Mouse (Mus musculus) forebrain, embryonic 14.5 days (tissue): ENCODE measurements around the gene Inca1. TPM values are rescaled to one million over a fixed set of nuclear protein-coding genes. Genes with fewer than 3 reads are reported as not detected.
A peak's percentile ranks its signal among the peaks of the same experiment; 100 is the strongest.

Experiments used
- ATAC-seq: fragments of 200-750 bp; cut with Nextera tagmentation; 2 replicates; pipeline ENCODE4 v1.8.0; 2017; ENCODE audit warnings: mild to moderate bottlenecking, moderate library complexity
- DNase-seq: peaks from one replicate; pipeline ENCODE4 v3.0.0-alpha.2; 2015; ENCODE audit warnings: low spot score
- H3K27ac ChIP-seq: fragments of 300-500 bp; sonication (generic); 2 replicates; pipeline ENCODE4 v1.5.1; 2014; ENCODE audit warnings: low read depth, mild to moderate bottlenecking, control low read depth, low read length, moderate library complexity
- H3K27me3 ChIP-seq: fragments of 300-500 bp; sonication (generic); replicated peaks from 2 replicates; pipeline ENCODE4 v1.6.1; 2014; ENCODE audit warnings: low read length, control low read depth, mixed read lengths; ENCODE audit not compliant: control insufficient read depth, insufficient read depth
- H3K36me3 ChIP-seq: fragments of 300-500 bp; sonication (generic); 2 replicates; pipeline ENCODE4 v1.6.1; 2014; ENCODE audit warnings: low read length, control low read depth; ENCODE audit not compliant: control insufficient read depth, insufficient read depth
- H3K4me1 ChIP-seq: fragments of 300-500 bp; sonication (generic); 2 replicates; pipeline ENCODE4 v1.6.1; 2014; ENCODE audit warnings: antibody characterized with exemption, low read length, control low read depth; ENCODE audit not compliant: control insufficient read depth, insufficient read depth
- H3K4me2 ChIP-seq: fragments of 300-500 bp; sonication (generic); 2 replicates; pipeline ENCODE4 v1.6.1; 2014; ENCODE audit warnings: mild to moderate bottlenecking, control low read depth, low read length
- H3K4me3 ChIP-seq: fragments of 300-500 bp; sonication (generic); 2 replicates; pipeline ENCODE4 v1.5.1; 2014; ENCODE audit warnings: low read depth, low read length, control low read depth
- H3K9ac ChIP-seq: fragments of 300-500 bp; sonication (generic); 2 replicates; pipeline ENCODE4 v1.6.1; 2014; ENCODE audit warnings: mild to moderate bottlenecking, low read length, control low read depth, moderate library complexity
- H3K9me3 ChIP-seq: fragments of 300-500 bp; sonication (generic); replicated peaks from 2 replicates; pipeline ENCODE4 v1.6.1; 2016; ENCODE audit warnings: low read length, control low read depth, mixed read lengths; ENCODE audit not compliant: control insufficient read depth
- WGBS: fragments of 180-500 bp; shearing (Covaris S2); extraction: QIAGEN DNeasy Blood & Tissue Kit; methylation state at CpG from one replicate; pipeline ENCODE4 v1.1.7; 2014; 5-methylcytosine and 5-hydroxymethylcytosine counted together
- polyA plus RNA-seq: library from polyadenylated mRNA; unstranded; fragments of >200 nt; fragmentation: Nextera tagmentation; extraction: Ambion mirVana; gene quantifications from 2 replicates; pipeline ENCODE4 v1.2.1, GENCODE M21; 2014

The Inca1 gene
- polyA plus RNA-seq, 1 experiment from 2014 or later: 0.75 TPM

GRCm38 (mm10) chr11:70713222-70713621 is 13.3 kb upstream of the Inca1 start:
- Histone ChIP-seq H3K36me3 (peaks cover 69% of the 10 kb centered on the region), H3K27me3 (no peaks in the 10 kb centered on the region), H3K4me2 (no peak overlapping the region), H3K27ac (no peak overlapping the region), H3K9ac (no peak overlapping the region), H3K4me3 (no peak overlapping the region), H3K9me3 (no peaks in the 10 kb centered on the region), H3K4me1 (no peaks in the 10 kb centered on the region)
- ATAC-seq (no peak), DNase-seq (no peak)
- 89% methylated on average over 6 of the region's 6 CpGs for WGBS

GRCm38 (mm10) chr11:70711026-70711425 is 11.1 kb upstream of the Inca1 start:
- no peaks in the 10 kb centered on the region for H3K27me3 ChIP-seq
- H3K4me2 ChIP-seq: no peak overlapping the region
- peaks cover 70% of the 10 kb centered on the region for H3K36me3 ChIP-seq
- DNase-seq (no peak), ATAC-seq (no peak)
- no peaks in the 10 kb centered on the region for H3K4me1 ChIP-seq
- 94% methylated on average over 10 of the region's 10 CpGs for WGBS
- H3K9ac ChIP-seq: no peak overlapping the region
- H3K27ac ChIP-seq: no peak overlapping the region
- H3K4me3 ChIP-seq: no peak overlapping the region
- no peaks in the 10 kb centered on the region for H3K9me3 ChIP-seq

GRCm38 (mm10) chr11:70706127-70706526 is 6.2 kb upstream of the Inca1 start:
- Histone ChIP-seq H3K9me3 (no peaks in the 10 kb centered on the region), H3K4me3 (no peak overlapping the region), H3K4me1 (peaks cover 9% of the 10 kb centered on the region), H3K4me2 (no peak overlapping the region), H3K36me3 (peaks cover 72% of the 10 kb centered on the region), H3K9ac (no peak overlapping the region), H3K27ac (no peak overlapping the region), H3K27me3 (no peaks in the 10 kb centered on the region)
- no peak for ATAC-seq
- no peak for DNase-seq
- whole genome bisulfite sequencing: 88% methylated on average over 3 of the region's 3 CpGs

GRCm38 (mm10) chr11:70702781-70703180 is 2.8 kb upstream of the Inca1 start:
- DNase-seq: no peak
- WGBS: 77% methylated on average over 6 of the region's 6 CpGs
- ATAC-seq: no peak
- Histone ChIP-seq H3K36me3 (peaks cover 43% of the 10 kb centered on the region), H3K4me3 (no peak overlapping the region), H3K4me2 (no peak overlapping the region), H3K27me3 (no peaks in the 10 kb centered on the region), H3K4me1 (peaks cover 12% of the 10 kb centered on the region), H3K27ac (no peak overlapping the region), H3K9ac (no peak overlapping the region), H3K9me3 (no peaks in the 10 kb centered on the region)

GRCm38 (mm10) chr11:70701984-70702733 is 2.2 kb upstream of the Inca1 start:
- H3K36me3 ChIP-seq: peaks cover 38% of the 10 kb centered on the region
- H3K4me1 ChIP-seq: peaks cover 12% of the 10 kb centered on the region
- H3K27ac ChIP-seq: no peak overlapping the region
- no peak overlapping the region for H3K4me3 ChIP-seq
- WGBS: 81% methylated on average over 6 of the region's 6 CpGs
- peak overlapping the region; percentile 80 for H3K4me2 ChIP-seq
- H3K27me3 ChIP-seq: no peaks in the 10 kb centered on the region
- H3K9ac ChIP-seq: peak overlapping the region; percentile 93; the same call in 1 of the 2 replicates
- no peak for DNase-seq
- no peaks in the 10 kb centered on the region for H3K9me3 ChIP-seq
- ATAC-seq: no peak

- 14% methylated on average over 10 of the region's 10 CpGs for WGBS
- no peak overlapping the region for H3K27ac ChIP-seq
These were observed 1.4 kb upstream of the Inca1 start for GRCm38 (mm10) chr11:70701221-70701955.

GRCm38 (mm10) chr11:70700613-70701012 is 658 bp upstream of the Inca1 start:
- Histone ChIP-seq H3K4me2 (peak overlapping the region; percentile 80), H3K4me3 (peak overlapping the region; percentile 89), H3K36me3 (peaks cover 22% of the 10 kb centered on the region), H3K9me3 (no peaks in the 10 kb centered on the region), H3K9ac (peak overlapping the region; percentile 93), H3K27ac (peak overlapping the region; percentile 78), H3K4me1 (peaks cover 12% of the 10 kb centered on the region), H3K27me3 (no peaks in the 10 kb centered on the region)
- peak; percentile 41 for DNase-seq
- under 1% methylated on average over 33 of the region's 34 CpGs for WGBS
- peak; percentile 38 for ATAC-seq

More at GRCm38 (mm10) chr11:70701221-70701955, 1.4 kb upstream of the Inca1 start:
- ATAC-seq: no peak
- H3K36me3 ChIP-seq: peaks cover 30% of the 10 kb centered on the region
- H3K4me1 ChIP-seq: peaks cover 12% of the 10 kb centered on the region
- no peaks in the 10 kb centered on the region for H3K27me3 ChIP-seq
- H3K4me2 ChIP-seq: peak overlapping the region; percentile 80
- H3K4me3 ChIP-seq: peak overlapping the region; percentile 89
- peak overlapping the region; percentile 93 for H3K9ac ChIP-seq
- no peak for DNase-seq
- no peaks in the 10 kb centered on the region for H3K9me3 ChIP-seq

- Histone ChIP-seq H3K36me3 (peaks cover 6% of the 10 kb centered on the region), H3K4me2 (no peak overlapping the region), H3K9me3 (no peaks in the 10 kb centered on the region), H3K27me3 (no peaks in the 10 kb centered on the region), H3K27ac (no peak overlapping the region), H3K4me1 (peaks cover 12% of the 10 kb centered on the region), H3K4me3 (no peak overlapping the region), H3K9ac (no peak overlapping the region)
- WGBS: 80% methylated on average over 2 of the region's 2 CpGs
- DNase-seq (no peak), ATAC-seq (no peak)
These were observed 904 bp downstream of the Inca1 start for GRCm38 (mm10) chr11:70699051-70699450.

GRCm38 (mm10) chr11:70697376-70697775 is 2.6 kb downstream of the Inca1 start:
- Histone ChIP-seq H3K4me2 (no peak overlapping the region), H3K9ac (no peak overlapping the region)

More at GRCm38 (mm10) chr11:70697376-70697775, 2.6 kb downstream of the Inca1 start:
- WGBS: 76% methylated on average over 3 of the region's 3 CpGs
- Histone ChIP-seq H3K4me1 (peaks cover 12% of the 10 kb centered on the region), H3K27ac (no peak overlapping the region), H3K27me3 (no peaks in the 10 kb centered on the region), H3K36me3 (no peaks in the 10 kb centered on the region), H3K4me3 (no peak overlapping the region), H3K9me3 (no peaks in the 10 kb centered on the region)
- DNase-seq: no peak
- no peak for ATAC-seq
